Mouse (Mus musculus): Measurements from ENCODE around the gene Ralgapa2.

Gene Ralgapa2

DNA sequence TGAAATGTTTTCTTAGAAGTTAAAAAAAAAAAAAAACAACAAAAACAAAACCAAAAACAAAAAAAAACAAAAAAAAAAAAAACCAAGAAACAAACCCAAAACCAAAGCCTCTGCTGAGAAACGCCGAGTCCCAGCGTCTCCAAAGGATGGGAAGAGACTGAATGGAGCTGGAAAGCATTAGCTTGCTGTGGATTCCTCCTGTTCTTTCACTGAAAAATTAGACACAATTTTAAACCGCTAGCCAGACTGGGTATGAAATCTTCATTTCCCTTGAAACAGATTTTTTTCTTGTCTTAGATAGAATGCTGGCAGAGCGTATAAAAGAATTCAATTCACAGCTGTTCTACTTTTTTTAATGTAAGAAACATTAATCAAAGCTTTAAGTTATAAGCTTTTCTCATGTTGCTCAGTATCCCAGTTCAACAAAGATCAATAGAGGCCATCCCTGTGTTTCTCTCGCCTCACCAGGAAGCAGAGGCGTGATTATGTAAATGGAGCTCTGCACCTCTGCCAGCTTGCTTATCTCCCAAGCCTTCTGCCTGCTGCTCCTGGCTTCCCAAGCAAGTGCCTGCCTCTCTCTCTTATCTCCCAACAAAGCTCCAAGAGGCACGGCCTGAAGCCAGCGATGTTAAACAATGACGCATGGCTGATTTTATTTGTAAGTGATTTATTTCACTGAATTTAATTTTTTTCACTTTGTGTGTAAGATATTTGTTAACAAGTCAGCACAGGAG is 253.2 kb downstream of the Ralgapa2 start:
- DNase-seq (ENCODE audit: low read depth): no peak

DNA sequence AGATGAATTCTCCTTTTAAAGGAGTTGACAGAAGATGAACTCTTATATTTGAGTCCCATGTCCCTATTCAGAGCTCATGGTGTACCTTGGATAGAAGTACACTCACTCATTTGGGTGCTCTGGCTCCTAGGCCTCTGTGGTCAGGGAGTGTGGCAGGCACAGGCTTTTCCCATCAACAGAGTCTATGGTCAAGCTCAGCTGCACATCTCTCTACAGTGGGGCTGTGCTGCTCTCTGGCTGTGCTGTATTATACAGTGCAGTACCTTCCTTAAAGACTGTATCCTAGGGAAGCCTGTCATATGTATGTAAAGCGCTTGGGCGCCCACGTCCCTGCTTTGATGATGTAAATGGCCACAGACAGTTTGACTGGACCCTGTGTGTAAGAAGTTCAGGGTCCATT is 254.5 kb downstream of the Ralgapa2 start:
- no peak for DNase-seq (ENCODE audit: low read depth)

DNA sequence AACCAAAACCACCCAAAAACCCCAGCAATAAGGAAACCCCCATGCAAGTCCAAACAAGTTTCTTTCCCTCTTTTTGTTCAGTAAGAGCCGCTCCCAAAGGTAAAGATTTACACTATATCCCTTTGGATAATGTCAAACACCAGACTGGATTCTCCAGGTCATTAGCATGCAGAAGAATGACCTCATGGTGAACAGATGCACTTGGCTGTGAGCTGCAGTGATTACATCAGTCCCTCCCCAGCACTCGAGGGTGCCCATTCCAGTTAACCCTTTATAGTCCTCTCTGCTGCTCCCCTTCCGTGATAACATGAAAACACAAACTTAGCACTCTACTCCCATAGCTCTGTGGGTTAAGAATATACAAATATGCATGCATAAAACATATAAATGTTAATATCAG is 255.1 kb downstream of the Ralgapa2 start:
- peak; percentile 8 for DNase-seq (ENCODE audit: low read depth)

DNA sequence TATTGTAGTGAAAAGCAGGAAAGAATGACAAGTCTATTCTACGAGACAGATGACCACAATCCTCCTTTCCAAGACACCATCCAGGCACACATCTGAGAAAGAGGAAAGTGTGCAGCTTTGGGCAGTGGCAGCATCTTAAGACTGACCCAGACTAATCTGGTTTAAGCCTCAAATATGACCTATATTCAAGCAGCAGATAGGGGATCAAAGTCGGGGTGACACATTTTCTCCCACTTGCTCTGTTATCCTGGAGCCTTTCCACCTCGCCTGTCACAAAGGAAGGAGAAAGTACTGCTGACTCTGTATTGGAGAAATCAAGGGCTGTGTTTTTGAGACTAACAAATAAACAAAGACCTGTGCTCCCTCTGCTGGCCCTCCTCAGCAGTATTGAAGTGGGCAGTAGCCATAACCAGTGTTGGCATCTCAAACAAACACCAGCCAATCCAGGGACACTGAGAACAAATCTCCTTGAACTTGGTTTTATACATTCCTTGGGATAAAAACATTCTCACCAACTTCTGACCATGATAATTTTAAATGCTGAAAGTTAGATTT is 255.7 kb downstream of the Ralgapa2 start:
- DNase-seq (ENCODE audit: low read depth): peak; percentile 35

DNA sequence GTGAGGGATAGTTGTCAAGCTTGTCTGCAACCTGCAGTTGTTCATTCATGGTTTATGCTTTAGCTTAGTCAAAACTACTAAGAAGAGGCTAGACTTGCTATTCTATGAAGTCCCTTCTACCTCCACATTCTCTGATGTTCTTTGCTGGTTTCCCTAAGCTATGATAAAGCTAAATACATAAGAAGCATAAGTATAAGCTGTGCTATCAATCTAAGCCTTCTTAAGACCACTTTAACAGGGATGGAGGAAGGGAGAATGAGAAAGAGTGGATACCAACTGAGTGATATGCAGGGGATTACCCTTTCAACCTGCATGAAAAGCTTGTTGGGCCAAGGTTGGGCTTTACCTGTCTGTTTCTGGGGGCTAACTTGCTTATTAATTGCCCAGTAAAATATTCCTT is 256.5 kb downstream of the Ralgapa2 start:
- no peak for DNase-seq (ENCODE audit: low read depth)

DNA sequence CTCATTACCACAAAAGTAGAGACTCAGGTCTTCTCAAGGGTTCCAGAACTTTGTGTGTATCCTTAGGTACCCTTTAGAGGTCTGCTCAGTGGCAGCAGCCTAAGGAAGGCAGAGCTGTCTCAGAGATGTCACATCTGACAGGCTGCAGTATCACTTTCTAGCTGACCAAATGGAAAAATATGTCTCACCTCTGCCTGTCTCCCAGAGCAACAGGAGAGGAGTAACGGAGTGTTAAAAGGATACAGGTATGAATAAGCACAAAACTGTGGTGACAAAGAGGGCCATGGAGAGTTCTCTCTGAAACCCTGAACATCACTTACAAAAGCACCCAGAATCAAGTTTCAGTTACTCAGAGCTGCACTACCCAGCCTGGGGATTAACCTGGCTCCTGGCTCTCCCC is 257.8 kb downstream of the Ralgapa2 start:
- no peak for DNase-seq (ENCODE audit: low read depth)

DNA sequence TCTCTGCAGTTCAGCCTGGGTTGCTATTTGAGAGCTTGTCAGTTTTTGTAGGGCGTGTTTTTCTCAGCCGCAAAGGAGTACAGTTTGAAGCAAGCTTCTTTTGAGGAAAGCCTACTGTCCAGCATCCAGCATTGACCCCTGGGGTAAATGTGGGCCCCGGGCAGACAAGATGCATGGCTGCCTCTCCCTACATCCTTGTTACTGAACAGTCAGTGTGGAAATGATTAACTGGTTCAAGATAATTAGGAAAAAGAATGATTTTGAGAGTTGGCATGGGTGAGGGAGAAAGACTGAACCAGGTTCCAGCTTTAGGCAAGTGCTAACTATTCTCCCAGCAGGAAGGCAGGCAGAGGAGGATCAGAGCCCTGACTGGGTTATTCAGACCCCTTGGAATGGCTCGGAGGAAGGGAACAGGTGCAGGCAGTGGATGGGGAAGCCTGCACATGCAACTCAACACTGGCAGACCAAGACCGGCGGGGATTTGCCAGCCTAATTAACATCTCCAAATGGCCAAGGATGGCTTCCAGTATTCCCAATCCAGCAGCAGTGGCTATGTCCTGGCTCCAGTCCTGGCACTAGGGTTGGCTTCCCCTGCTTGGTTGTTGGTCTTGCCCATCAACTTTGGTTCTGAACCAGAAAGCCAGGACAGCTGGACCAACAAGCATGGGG is 261.8 kb downstream of the Ralgapa2 start:
- DNase-seq (ENCODE audit: low read depth): no peak

DNA sequence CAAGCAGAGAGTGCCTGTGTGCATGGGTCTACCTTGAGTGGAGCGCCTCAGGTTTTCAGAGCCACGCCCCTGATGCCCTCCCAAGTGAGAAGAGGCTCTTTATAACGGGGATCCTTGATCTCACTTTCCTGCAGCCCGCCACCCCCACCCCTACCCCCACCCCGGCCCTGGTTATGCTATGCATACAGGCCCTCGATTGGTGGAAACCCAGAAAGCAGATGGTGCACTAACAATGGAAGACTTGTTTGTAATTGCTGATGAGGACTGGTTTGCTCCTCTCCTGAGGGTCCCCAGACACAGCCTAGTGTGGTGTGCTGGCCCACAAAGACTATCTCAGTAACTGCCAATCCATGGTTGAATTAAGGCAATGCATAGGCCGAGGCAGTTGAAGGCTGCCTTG is 263.1 kb downstream of the Ralgapa2 start:
- no peak for DNase-seq (ENCODE audit: low read depth)

DNA sequence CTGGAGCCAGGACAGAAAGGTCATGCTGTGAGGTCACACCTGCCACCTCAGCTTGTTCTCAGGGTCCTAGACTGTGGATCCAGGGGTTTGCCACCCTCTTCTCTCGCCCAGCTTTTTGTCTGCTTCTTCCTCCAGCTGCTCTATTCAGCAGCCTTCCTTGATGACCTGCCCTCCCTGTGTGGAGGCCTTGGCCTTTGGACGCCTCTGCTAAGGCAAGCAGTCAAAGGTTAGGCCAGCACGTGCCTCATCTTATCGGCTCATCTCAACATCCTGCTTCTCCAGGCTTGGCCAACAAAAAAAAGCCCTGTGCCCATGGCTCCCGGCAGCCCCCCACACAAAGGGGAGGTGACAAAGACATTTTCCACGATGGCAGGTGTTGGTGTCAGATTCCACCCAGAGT is 264.6 kb downstream of the Ralgapa2 start:
- DNase-seq (ENCODE audit: low read depth): no peak

DNA sequence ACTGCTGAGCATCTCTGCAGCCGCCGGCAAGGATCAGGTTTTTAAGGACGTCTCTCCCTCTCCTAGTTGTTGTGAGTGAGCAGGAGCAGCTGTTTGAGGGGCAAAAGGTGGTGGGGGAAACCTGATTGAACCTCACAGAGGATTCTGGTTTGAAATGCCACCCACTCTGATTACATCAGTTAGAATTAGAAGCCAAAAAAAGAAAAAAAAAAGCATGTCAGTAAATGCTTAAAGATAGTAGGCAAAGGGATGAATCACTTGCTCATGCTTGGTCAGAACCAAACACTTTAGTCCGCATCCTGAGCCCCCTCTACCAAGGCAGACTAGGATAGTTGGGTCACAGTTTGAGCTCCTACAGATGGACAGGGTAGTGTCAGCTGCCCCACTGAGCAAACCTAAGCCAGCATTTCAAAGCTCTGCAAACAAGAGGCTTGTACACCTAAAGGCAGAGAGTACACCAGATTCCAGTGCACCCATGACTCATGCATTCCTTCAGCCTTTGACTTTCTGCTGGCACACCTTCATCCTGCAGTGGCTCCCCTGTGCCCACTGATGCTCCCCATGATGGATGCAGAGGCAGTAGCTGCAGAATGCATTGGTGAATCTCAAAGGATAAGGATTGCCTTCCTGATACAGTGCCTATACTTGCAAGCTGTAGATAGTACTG is 265.6 kb downstream of the Ralgapa2 start:
- peak; percentile 9 for DNase-seq (ENCODE audit: low read depth)

DNA sequence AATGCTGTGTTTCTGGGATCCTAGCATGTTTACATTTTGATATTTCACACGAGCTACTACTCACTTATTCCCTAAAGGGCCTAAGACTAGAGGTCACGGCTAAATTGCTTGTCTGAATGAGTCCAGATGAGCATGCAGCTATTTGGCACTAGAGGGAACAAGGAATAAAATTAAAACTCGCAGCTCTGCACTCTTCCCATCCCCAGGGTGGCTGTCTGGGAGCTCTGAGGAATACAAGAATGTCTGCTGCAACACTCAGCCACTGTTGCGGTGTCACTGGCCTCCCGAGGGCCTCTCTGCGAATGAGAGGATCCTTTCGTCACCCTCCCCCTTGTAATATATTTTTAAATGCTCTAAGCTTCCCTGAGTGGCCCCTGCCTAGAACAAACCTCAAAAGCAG is 266.7 kb downstream of the Ralgapa2 start:
- DNase-seq (ENCODE audit: low read depth): no peak

DNA sequence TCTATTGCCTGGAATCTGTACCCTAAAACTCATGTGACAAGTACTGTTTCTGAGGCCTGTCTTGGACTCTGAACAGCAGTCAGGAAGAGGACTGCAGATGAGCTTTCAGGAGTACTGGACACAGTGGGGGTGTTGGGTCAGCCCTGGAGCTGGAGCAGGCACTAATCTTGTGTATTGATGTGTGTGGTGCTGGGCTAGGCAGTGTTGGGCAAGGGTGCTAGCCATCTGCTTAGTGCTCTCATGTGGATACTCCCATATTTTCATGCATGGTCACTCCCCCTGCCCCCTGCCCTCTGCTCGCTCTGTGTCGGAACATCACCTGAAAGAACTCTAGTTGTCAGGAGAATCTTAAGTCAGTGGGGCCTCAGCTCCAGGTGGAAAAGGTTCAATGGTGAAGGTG is 268.1 kb downstream of the Ralgapa2 start:
- DNase-seq (ENCODE audit: low read depth): no peak

DNA sequence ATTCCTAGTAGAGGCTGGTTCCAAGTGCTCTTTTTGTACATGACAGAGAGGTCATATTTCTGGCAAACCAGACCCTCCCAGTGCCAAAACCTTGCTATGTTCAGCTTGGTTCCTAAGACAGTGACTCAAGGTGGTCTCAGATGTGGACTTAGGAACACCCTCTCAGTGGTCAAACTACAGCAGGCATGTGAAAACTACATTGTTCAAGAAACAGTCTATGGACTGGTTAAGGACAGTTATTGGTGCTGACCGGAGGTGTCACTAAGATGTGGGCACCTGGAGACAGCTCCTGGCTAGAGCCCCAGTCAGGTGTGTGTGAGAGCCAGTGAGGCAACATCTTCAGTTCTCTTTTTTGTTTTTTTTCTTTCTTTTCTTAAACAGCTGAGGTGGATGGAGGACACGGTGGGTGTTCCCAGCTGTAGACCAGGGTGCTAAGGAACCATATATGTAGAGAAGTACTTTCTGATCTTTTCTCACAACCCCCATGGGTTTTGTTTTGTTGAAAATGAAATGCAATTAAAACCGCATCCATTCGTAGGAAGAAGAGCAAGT is 272.9 kb downstream of the Ralgapa2 start:
- DNase-seq (ENCODE audit: low read depth): no peak

DNA sequence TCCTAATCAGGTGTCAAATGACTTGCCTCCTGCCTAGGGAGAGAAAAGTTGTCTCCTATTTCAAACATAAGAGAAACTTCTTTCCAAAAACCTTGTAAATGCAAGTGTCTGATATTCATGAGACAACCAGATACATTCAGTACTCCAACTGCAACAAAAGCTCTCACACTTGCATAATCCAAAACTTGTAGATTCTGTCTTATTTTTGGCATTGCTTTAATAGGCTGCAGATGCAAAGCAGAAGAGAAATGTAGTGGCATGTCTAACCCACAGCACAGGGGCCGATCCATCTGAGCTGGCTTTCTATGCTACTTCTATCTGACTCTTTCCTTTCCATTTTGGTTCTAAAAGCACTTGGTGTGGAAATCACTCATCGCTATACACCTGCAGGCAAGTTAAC is 280.7 kb downstream of the Ralgapa2 start:
- DNase-seq (ENCODE audit: low read depth): no peak

DNA sequence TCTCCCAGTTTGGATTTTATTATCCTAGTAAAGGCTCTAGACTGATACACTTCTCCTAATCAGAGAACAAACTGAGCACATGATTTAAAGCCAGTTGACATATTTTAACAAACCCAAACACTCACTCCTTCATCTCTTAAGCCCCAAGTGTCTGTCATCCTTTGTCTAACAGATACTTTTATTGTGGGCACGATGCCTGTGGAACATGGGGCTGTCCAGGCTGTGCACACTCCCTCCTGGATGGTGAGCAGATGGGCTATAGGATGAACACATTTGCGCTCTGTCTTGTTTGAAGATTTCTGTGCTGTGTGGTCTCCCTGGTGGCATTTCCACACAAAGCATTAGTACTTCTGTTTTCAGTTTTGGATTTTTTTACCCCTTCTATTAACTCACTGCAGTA is 283.7 kb downstream of the Ralgapa2 start:
- no peak for DNase-seq (ENCODE audit: low read depth)

DNA sequence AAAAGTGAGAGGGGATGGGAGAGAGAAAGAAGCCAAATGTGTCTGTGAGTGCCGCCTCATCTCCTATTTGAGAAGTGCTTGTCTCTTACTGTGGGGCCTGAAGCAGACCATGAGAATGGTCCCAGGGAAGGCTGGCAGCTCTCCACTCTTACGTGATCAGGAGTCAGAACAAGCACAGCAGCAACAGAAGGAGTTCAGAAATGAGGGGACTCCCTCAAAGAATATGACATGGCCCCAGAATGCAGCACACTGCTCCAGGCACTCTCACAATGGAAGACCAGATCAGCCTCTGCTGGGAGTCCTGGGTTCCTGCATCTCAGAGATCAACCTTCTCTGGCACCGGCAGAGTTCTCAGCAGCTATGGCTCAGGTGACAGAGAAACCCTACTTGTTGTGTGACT is 284.5 kb downstream of the Ralgapa2 start:
- no peak for DNase-seq (ENCODE audit: low read depth)

DNA sequence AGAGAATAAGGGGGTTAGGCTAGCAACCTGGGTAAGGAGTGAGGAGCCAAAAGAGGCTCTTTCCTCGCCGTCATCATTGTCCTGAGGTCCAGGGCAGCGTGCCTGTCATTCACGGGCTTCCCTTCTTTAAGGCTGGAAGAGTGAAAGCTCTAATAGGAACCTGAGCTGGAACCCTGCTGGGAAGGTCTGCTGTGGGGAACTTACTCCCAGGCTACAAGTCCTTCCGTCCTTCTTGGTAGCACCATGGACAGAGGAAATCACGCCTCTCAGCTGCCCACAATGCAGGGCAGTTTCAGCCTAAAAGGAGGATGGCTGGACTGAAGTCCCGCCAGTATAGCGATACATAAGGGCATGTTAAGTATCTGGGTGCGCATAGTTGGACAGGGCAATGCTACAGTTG is 285.7 kb downstream of the Ralgapa2 start:
- DNase-seq (ENCODE audit: low read depth): peak; percentile 85

DNA sequence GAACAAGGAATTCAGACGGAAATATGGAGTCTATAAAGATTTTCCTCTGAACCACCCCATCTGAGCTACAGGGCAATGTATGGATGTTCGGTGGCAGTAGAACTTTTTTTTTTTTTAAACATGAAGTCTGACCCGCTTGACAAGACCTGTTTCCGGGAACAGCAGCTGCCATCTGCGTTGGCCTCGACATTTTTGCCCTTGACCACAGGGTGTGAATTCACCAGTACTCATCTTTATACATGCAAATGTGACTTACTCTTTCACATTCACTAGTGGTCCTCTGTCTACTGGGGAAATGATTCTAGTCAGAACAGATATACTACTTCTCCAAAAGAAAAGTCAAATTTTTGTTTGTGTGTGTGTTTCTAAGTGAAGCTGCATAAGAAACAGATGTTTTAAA is 286.3 kb downstream of the Ralgapa2 start:
- no peak for DNase-seq (ENCODE audit: low read depth)

DNA sequence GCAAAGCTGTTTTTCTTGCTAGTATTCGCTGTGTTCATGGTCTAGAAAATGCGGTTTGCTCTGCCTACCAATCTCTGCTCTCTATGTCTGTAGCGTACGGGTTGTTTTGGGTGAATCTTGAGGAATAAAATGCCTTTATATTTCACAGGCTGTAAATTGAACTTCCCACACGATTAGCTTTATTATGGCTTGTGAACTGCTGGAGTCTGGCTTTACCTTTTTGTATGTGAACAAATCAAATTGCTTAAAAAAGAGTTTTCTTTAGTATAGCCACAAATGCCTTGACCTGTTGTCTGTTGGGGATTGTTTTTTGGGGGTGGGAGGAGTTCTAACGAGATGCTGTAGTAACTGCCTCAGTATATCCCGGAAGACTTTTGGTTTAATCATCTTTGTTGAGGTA is 288.0 kb downstream of the Ralgapa2 start:
- no peak for DNase-seq (ENCODE audit: low read depth)

DNA sequence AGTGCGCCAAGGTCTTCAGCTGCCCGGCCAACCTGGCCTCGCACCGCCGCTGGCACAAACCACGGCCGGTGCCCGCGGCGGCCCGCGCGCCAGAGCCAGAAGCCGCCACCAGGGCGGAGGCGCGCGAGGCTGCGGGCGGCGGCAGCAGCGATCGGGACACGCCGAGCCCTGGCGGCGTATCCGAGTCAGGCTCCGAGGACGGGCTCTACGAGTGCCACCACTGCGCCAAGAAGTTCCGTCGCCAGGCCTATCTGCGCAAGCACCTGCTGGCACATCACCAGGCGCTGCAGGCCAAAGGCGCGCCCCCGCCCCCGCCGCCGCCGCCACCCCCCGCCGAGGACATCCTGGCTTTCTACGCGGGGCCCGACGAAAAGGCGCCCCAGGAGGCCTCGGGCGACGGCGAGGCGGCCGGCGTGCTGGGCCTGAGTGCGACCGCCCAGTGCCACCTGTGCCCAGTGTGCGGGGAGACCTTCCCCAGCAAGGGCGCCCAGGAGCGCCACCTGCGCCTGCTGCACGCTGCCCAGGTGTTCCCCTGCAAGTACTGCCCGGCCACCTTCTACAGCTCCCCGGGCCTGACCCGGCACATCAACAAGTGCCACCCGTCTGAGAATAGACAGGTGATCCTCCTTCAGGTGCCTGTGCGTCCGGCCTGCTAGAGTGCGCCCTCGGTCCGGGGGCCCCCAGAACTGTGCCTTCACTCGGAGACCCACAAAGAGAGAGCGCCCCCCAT is 288.8 kb downstream of the Ralgapa2 start:
- no peak for DNase-seq (ENCODE audit: low read depth)

DNA sequence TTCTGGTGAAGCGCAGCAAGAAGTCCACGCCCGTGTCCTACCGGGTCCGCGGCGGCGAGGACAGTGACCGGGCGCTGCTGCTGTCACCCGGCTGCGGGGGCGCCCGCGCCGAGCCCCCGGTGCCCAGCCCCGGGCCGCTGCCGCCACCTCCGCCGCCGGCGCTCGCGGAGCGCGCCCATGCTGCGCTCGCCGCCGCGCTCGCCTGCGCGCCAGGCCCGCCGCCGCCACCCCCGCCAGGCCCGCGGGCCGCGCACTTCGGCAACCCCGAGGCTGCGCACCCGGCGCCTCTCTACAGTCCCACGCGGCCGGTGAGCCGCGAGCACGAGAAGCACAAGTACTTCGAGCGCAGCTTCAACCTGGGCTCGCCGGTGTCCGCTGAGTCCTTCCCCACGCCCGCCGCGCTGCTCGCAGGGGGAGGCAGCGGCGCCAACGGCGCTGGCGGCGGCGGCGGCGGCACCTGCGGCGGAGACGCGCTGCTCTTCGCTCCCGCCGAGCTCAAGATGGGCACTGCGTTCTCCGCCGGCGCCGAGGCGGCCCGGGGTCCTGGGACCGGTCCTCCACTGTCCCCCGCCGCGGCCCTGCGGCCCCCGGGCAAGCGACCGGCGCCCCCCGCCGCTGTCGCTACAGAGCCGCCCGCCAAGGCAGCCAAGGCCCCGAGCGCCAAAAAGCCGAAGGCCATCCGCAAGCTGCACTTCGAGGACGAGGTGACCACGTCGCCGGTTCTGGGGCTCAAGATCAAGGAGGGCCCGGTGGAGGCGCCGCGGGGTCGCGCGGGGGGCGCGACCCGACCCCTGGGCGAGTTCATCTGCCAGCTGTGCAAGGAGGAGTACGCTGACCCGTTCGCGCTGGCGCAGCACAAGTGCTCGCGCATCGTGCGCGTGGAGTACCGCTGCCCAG is 289.6 kb downstream of the Ralgapa2 start:
- no peak for DNase-seq (ENCODE audit: low read depth)

Data from NIH3T3 (cell line).